Mouse (Mus musculus): ENCODE measurements at regions not wholly inside any gene's neighbourhood (a gene's known extent, or its start where the extent isn't known, plus 50 kb on each side); places are given as distances from the start of the nearest gene placed in this dataset.
"Not testable (repeated sequence)": the region's sequence is repeated elsewhere in the genome, so short reads cannot be mapped to it uniquely, and the experiment has no call there.

GRCm38 (mm10) chr13:52262949-52263550, 268.0 kb downstream of the Diras2 start:
- DNase-seq (ENCODE audit: low spot score in 2 of 2): peak; percentile 37 to 52

- peak in 1 of 2 experiments; percentile 13 for DNase-seq (ENCODE audit: low spot score in 2 of 2)
Measured at GRCm38 (mm10) chr13:52268279-52268678, 262.8 kb downstream of the Diras2 start.

- peak; percentile 62 to 73 for DNase-seq (ENCODE audit: low spot score in 2 of 2)
Measured at GRCm38 (mm10) chr13:52273502-52274246, 257.4 kb downstream of the Diras2 start.

DNA sequence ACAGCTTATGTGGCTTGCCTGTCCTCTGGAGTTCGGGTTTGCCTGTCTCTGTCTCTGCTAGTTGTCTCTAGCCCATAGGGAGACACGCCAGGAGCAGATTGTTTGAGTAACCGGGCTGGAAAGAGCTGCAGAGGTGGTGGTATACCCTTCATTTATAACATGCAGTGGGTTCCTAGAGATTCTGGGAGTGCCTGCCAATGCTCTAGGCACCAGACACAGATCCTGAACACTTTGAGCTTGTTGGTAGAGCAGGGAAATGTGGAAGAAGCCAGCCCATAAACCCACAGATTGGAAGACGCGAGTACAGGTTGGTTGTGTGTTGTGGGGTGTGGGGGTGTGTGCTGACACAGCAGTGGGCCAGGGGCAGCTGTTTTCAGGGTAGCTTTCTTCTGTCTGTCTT, 255.9 kb downstream of the Diras2 start:
- DNase-seq (ENCODE audit: low spot score in 2 of 2): peak in 1 of 2 experiments; percentile 21

DNA sequence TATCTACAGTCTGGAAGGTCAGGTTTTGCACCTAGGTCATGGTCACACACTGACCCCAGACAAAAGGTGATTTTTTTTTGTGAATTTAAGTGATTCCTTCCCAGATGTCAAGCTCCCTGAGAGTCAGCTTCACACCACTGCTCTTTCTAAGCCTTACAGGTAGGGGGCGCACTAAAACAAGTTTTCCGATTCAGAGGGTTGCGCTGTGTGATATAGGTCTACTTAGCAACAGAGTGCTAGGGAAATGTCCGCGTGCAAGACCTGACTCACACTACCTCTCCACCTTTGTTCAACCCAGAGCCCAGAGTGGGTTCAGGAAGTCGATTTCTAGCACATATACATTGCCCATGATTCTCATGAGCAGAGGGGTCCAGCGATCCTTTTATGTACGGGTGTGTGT, 255.4 kb downstream of the Diras2 start:
- DNase-seq (ENCODE audit: low spot score in 2 of 2): peak; percentile 57 to 68

DNA sequence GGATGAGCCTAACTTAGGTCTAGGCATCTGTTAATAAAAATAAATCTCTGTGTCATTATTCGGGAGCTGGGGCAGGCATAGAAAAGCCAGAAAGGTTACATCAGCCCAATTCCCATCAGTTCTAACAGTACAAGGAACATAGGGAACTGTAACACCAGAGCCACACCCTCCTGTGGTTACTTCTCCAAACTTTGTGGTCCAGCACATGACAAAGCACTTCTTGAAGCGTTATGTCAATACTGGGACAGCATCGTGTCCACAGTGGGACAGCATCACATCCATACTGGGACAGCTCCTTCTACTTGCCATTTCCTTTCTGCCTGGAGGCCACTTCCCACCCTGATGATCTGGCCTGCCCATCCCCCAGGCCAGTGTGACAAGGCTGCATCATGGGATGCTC, 253.9 kb downstream of the Diras2 start:
- no peak for DNase-seq (ENCODE audit: low spot score in 2 of 2)

GRCm38 (mm10) chr13:52278831-52279230, 252.2 kb downstream of the Diras2 start:
- DNase-seq (ENCODE audit: low spot score in 2 of 2): no peak

GRCm38 (mm10) chr13:52279281-52279969, 251.7 kb downstream of the Diras2 start:
- no peak for DNase-seq (ENCODE audit: low spot score in 2 of 2)

DNA sequence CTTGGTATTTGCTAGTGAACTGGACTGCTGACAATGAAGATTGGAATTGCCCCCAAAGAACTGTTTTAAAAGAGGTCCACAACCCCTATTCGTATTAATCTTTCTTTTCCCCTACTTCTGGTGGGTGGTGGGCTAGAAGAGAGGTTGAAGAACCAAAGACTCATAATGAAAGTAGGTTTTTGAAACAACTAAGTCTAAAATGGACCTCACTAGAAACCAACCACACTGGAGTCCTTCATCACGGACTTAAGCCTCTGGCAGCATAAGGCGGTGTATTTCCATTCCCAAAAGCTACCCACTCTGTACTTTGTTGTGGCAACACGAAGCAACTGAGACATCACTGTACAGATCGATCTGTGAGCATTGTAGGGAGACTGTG, 251.1 kb downstream of the Diras2 start:
- no peak for DNase-seq (ENCODE audit: low spot score in 2 of 2)

DNA sequence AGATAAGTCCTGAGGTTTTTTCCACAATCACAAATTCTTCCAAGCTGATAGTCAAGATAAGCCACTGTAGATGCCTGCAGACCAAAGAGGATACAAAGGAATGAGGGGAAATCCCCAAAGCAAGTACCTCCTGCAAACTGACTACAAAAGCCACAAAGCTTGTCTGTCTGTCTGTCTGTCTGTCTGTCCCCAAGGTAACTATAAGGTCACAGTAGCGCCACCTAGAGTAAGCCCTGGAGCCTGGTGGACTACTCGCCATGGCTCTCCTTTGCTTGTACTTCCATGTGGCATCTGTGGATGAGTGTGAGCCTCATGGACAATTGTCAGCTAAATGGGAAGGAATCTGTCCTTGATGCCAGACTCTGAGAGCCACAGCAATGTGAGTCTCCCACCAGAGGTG, 249.8 kb downstream of the Diras2 start:
- DNase-seq (ENCODE audit: low spot score in 2 of 2): no peak

DNA sequence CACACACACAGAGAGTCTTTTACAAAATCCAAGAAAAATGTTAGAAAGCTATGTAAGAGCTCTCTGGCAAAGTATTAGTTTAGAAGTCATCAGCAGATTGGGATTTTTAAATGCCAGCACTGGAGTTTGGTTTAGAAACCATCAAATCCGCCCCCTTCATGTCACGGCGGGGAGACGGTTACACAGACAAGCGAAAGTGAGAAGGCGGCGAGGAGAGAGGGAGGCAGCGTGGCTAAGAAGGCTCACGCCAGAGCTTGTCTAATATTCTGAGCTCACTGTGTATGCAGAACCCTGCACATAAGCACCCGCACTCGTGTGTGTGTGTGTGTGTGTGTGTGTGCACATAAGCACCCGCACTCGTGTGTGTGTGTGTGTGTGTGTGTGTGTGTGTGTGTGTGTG, 248.6 kb downstream of the Diras2 start:
- DNase-seq (ENCODE audit: low spot score in 2 of 2): peak; percentile 68 to 71

- DNase-seq (ENCODE audit: low spot score in 2 of 2): no peak
Measured at GRCm38 (mm10) chr13:52283456-52283855, 247.6 kb downstream of the Diras2 start.

DNA sequence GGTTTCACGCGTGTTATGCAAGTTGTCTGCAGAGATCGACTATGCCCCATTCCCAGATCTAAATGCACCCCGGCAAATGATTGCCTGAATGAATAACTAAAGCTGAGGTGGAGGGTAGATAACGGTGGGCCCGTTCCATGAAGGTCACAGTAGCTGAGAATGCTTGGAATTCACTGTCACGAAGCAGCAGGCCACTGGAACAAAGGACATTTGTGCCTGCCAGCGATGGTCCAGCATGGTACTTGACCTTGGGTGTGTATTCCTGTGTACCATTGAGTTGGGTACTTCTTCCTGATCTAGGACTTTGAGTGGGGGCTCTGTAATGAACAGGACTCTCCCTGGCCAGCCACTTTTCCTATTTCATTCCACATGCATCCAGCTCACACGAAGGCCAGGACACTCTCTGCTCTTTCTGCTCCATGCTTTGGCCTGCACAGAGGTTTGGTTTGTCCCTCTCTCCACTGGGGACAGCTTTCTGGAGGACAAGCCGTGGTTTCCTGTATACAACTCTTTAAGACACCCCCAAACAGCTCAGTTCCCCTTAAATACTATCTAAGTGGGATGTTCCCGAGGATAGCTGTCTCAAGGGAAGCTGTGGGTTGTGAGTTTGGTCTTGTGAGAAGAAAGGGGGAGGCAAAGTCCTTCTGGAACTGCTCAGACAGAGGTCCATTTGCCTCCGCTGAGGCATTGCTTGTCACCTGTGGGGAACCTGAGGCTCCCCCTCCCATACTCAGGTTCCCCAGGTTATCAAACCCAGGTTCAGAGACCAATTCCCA, 246.9 kb downstream of the Diras2 start:
- no peak for DNase-seq (ENCODE audit: low spot score in 2 of 2)

- DNase-seq (ENCODE audit: low spot score in 2 of 2): no peak
Measured at GRCm38 (mm10) chr13:52288400-52288799, 242.7 kb downstream of the Diras2 start.

GRCm38 (mm10) chr13:52295847-52296246, 235.2 kb downstream of the Diras2 start:
- no peak for DNase-seq (ENCODE audit: low spot score in 2 of 2)

DNA sequence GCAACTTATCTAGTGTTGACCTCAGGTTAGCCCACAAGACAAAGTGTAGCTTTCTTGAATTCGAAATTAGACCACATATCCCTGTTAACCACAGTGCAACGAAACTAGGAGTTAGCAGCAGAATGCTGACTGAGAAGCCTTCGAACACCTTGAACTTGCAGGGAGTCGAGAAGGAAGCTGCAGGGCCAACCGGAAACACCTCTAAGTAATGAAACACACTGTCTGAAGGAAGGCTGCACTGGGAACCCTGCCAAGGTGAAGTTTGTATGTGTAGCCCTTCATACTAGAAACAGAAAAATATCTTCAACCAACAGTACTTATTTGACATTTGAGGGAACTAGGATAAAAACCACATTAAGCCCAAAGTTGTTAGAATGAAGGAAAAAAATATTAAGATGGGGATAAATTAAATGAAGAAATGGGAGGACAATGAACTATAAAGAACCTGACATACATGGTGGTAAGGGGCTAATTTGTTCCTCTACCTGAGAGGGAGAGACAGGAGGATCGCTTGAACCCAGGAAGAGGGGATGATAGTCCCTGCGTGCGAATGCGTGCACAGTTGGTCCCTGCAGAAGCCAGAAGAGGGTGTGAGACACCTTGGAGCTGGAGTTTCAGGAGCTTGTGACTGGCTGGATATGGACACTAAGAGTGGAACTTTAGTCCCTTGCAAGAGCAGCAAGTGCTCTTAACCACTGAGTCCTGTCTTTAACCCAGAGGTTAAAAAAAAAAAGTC, 234.4 kb downstream of the Diras2 start:
- no peak for DNase-seq (ENCODE audit: low spot score in 2 of 2)

- no peak for DNase-seq (ENCODE audit: low spot score in 2 of 2)
Measured at GRCm38 (mm10) chr13:52297277-52297623, 233.8 kb downstream of the Diras2 start.

GRCm38 (mm10) chr13:52298362-52298761, 232.7 kb downstream of the Diras2 start:
- DNase-seq (ENCODE audit: low spot score in 2 of 2): no peak

- DNase-seq (ENCODE audit: low spot score in 2 of 2): not testable (repeated sequence)
Measured at GRCm38 (mm10) chr13:52305328-52305727, 225.8 kb downstream of the Diras2 start.

GRCm38 (mm10) chr13:52306783-52307440, 224.2 kb downstream of the Diras2 start:
- DNase-seq (ENCODE audit: low spot score in 2 of 2): peak; percentile 57 to 67

DNA sequence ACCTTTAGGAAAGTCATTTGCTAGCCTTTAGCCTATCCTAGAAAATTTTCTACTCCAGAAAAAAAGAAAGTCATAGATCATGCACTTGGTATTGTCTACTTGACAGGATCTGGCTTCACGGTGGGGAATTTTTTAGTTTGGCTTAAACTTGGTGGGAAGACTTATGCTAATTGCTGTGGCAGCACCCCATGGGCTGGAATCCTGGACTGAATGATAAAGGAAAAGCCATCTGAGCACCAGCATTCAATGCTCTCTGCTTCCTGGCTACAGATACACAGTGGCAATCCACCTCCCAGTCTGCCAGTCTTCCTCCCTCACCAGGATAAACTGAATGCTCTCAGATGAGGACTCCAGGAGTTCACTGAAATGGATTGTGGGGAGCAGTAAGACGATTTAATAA, 220.1 kb downstream of the Diras2 start:
- DNase-seq (ENCODE audit: low spot score in 2 of 2): no peak
